Mouse (Mus musculus) cerebellum, adult 2 months (tissue): ENCODE results near the gene Clec12b.

Experiments used
- CTCF ChIP-seq: fragments of 200-500 bp; IDR thresholded peaks from 2 replicates; pipeline ENCODE4 v1.5.1; 2011; ENCODE audit warnings: low read depth, mild to moderate bottlenecking, control low read depth, low read length, moderate library complexity, borderline replicate concordance; ENCODE audit not compliant: insufficient read depth
- POLR2A ChIP-seq: fragments of 200-500 bp; IDR thresholded peaks from 2 replicates; pipeline ENCODE4 v1.6.1; 2011; ENCODE audit warnings: low read length, control low read depth, borderline replicate concordance; ENCODE audit not compliant: insufficient read depth

- TF ChIP-seq CTCF: no peak
- TF ChIP-seq POLR2A: no peak
Observed at GRCm38 (mm10) chr6:129399945-129400344, 14.3 kb upstream of the Clec12b start.
